Mouse (Mus musculus) liver, embryonic 14.5 days (tissue): ENCODE measurements around the gene Ppp2r5b. TPM values are rescaled to one million over a fixed set of nuclear protein-coding genes. Genes with fewer than 3 reads are reported as not detected.

Source experiments
- ATAC-seq: fragments of 200-750 bp; cut with Nextera tagmentation; 2 replicates; pipeline ENCODE4 v1.8.0; 2017; ENCODE audit warnings: moderate number of reproducible peaks, mild to moderate bottlenecking, moderate library complexity; ENCODE audit not compliant: insufficient read depth
- DNase-seq, 3 experiments: peaks; one replicate each; pipeline ENCODE4 v3.0.0-alpha.2; 2012 to 2013; ENCODE audit warnings: low read depth in 3 of 3, low spot score in 3 of 3
- H3K27ac ChIP-seq: fragments of 300-500 bp; sonication (generic); 2 replicates; pipeline ENCODE4 v1.5.1; 2014; ENCODE audit warnings: moderate library complexity, mild to moderate bottlenecking, control low read depth, inconsistent platforms
- H3K27me3 ChIP-seq: fragments of 300-500 bp; sonication (generic); 2 replicates; pipeline ENCODE4 v1.6.1; 2014; ENCODE audit warnings: mild to moderate bottlenecking, low read length, moderate library complexity; ENCODE audit not compliant: control insufficient read depth, insufficient read depth
- H3K36me3 ChIP-seq: fragments of 300-500 bp; sonication (generic); replicated peaks from 2 replicates; pipeline ENCODE4 v1.6.1; 2014; ENCODE audit warnings: low read depth; ENCODE audit not compliant: control insufficient read depth, insufficient read depth
- H3K4me1 ChIP-seq, 2 experiments: fragments of 200-500 bp in 1 of 2; fragments of 300-500 bp in 1 of 2; sonication (generic) in 1 of 2; replicated peaks; 2 replicates each; pipeline ENCODE4 v1.6.1; 2012 to 2014; ENCODE audit warnings: antibody characterized with exemption in 1 of 2, inconsistent platforms in 1 of 2, low read length in 1 of 2; ENCODE audit not compliant: control insufficient read depth in 2 of 2, insufficient read depth in 2 of 2
- H3K4me2 ChIP-seq: fragments of 300-500 bp; sonication (generic); 2 replicates; pipeline ENCODE4 v1.6.1; 2014; ENCODE audit warnings: low read depth, mild to moderate bottlenecking, control low read depth, moderate library complexity
- H3K4me3 ChIP-seq, 2 experiments: fragments of 200-500 bp in 1 of 2; fragments of 300-500 bp in 1 of 2; sonication (generic) in 1 of 2; 2 replicates each; pipeline ENCODE4 v1.5.1; 2012 to 2014; ENCODE audit warnings: low read depth in 2 of 2, low read length in 2 of 2, mild to moderate bottlenecking in 2 of 2, control low read depth in 1 of 2, inconsistent platforms in 1 of 2, moderate library complexity in 1 of 2; ENCODE audit not compliant: insufficient read depth in 1 of 2
- H3K9ac ChIP-seq: fragments of 300-500 bp; sonication (generic); replicated peaks from 2 replicates; pipeline ENCODE4 v1.6.1; 2014; ENCODE audit warnings: mild to moderate bottlenecking, control low read depth, moderate library complexity
- H3K9me3 ChIP-seq: fragments of 300-500 bp; sonication (generic); 2 replicates; pipeline ENCODE4 v1.6.1; 2016; ENCODE audit warnings: low read length, mixed read lengths; ENCODE audit not compliant: control insufficient read depth
- CTCF ChIP-seq: IDR thresholded peaks from 2 replicates; pipeline ENCODE4 v1.5.1; 2016; ENCODE audit warnings: antibody characterized with exemption, low read depth, control low read depth
- EP300 ChIP-seq: IDR thresholded peaks from 2 replicates; pipeline ENCODE4 v1.6.1; 2016; ENCODE audit warnings: antibody characterized with exemption, low read depth
- WGBS: fragments of 180-500 bp; shearing (Covaris S2); extraction: QIAGEN DNeasy Blood & Tissue Kit; methylation state at CpG from one replicate; pipeline ENCODE4 v1.1.7; 2014; ENCODE audit not compliant: insufficient replicate concordance; 5-methylcytosine and 5-hydroxymethylcytosine counted together
- microRNA counts: library from miRNA; unstranded; fragments of <30 nt; microRNA quantifications from one replicate; lab custom pipeline; 2016
- microRNA-seq: library from miRNA; unstranded; fragments of <30 nt; microRNA quantifications from one replicate; pipeline ENCODE4, GENCODE M21; 2016
- polyA plus RNA-seq, 2 experiments: library from polyadenylated mRNA; depleted of rRNA in 1 of 2; stranded (reverse) in 1 of 2; unstranded in 1 of 2; fragments of >200 nt; fragmentation: Nextera tagmentation in 1 of 2; extraction: Ambion mirVana in 1 of 2; gene quantifications; 2 replicates each; pipeline versions ENCODE4 v1.2.1 to v1.2.3; 2012 to 2014

Gene Ppp2r5b
- polyA plus RNA-seq, 2 experiments = 2.5 to 3.2 TPM

- 14% methylated on average over 3 of the region's 3 CpGs for WGBS
These were observed 53.1 kb downstream of the Ppp2r5b start for GRCm38 (mm10) chr19:6182534-6182933.

GRCm38 (mm10) chr19:6181629-6182028, 54.0 kb downstream of the Ppp2r5b start:
- DNase-seq = no peak
- H3K4me2 ChIP-seq = no peak overlapping the region
- H3K36me3 ChIP-seq = no peaks in the 10 kb centered on the region
- no peaks in the 10 kb centered on the region for H3K4me1 ChIP-seq
- H3K27me3 ChIP-seq = no peaks in the 10 kb centered on the region
- ATAC-seq = no peak
- TF ChIP-seq EP300 (no peak), CTCF (no peak)
- 18% methylated on average over 5 of the region's 5 CpGs for WGBS
- no peak overlapping the region for H3K27ac ChIP-seq
- no peaks in the 10 kb centered on the region for H3K9me3 ChIP-seq
- no peak overlapping the region for H3K9ac ChIP-seq
- H3K4me3 ChIP-seq = no peak overlapping the region

More at GRCm38 (mm10) chr19:6182534-6182933, 53.1 kb downstream of the Ppp2r5b start:
- DNase-seq = no peak
- Histone ChIP-seq H3K27me3 (no peaks in the 10 kb centered on the region), H3K4me3 (no peak overlapping the region), H3K9ac (no peak overlapping the region), H3K4me1 (no peaks in the 10 kb centered on the region), H3K36me3 (no peaks in the 10 kb centered on the region), H3K9me3 (no peaks in the 10 kb centered on the region), H3K4me2 (no peak overlapping the region), H3K27ac (no peak overlapping the region)
- no peak for ATAC-seq
- TF ChIP-seq CTCF (no peak), EP300 (no peak)

GRCm38 (mm10) chr19:6178775-6179174, 56.9 kb downstream of the Ppp2r5b start:
- 82% methylated on average over 5 of the region's 6 CpGs for WGBS
- ATAC-seq (no peak), DNase-seq (no peak)
- Histone ChIP-seq H3K9me3 (no peaks in the 10 kb centered on the region), H3K4me1 (no peaks in the 10 kb centered on the region), H3K4me2 (no peak overlapping the region), H3K27ac (no peak overlapping the region), H3K27me3 (no peaks in the 10 kb centered on the region), H3K36me3 (no peaks in the 10 kb centered on the region), H3K4me3 (no peak overlapping the region), H3K9ac (no peak overlapping the region)
- TF ChIP-seq EP300 (no peak), CTCF (no peak)

MicroRNA genes within 50 kb of the gene (microRNA counts, 519-probe panel; counts per million panel counts)
- 6,780 counts per million, percentile 62 among the panel's probes with 10 or more counts for microRNA mmu-miR-192 (lab: Ali Mortazavi, UCI)

Small RNA genes lying within 50 kb of the gene (microRNA-seq; reads per million reads assigned to microRNA genes)
- gene Mir192 (6,147 reads per million, percentile 89 among the genes with 10 or more reads in this experiment), gene Mir194-2 (3,064 reads per million, percentile 84 among the genes with 10 or more reads in this experiment)

Other genes starting within 250 kb of the Ppp2r5b start
- not detected in 2 replicates for gene Slc22a20, start 249.7 kb downstream of the Ppp2r5b start, polyA plus RNA-seq (2012; rRNA removed)
- 0.08 TPM in 1 of 2 replicates, not detected in the other for gene Slc22a20, start 249.7 kb downstream of the Ppp2r5b start, polyA plus RNA-seq (2014; fragmentation: Nextera tagmentation; extraction: Ambion mirVana)
- gene Capn1, start 220.0 kb downstream of the Ppp2r5b start, polyA plus RNA-seq (2012; rRNA removed) = 25.4 and 28.0 TPM in 2 replicates
- 25.6 and 28.7 TPM in 2 replicates for gene Capn1, start 220.0 kb downstream of the Ppp2r5b start, polyA plus RNA-seq (2014; fragmentation: Nextera tagmentation; extraction: Ambion mirVana)
- gene Syvn1, start 189.3 kb downstream of the Ppp2r5b start, polyA plus RNA-seq (2012; rRNA removed) = 11.5 and 13.2 TPM in 2 replicates
- 9.7 and 12.6 TPM in 2 replicates for gene Syvn1, start 189.3 kb downstream of the Ppp2r5b start, polyA plus RNA-seq (2014; fragmentation: Nextera tagmentation; extraction: Ambion mirVana)
- gene Mrpl49, start 178.1 kb downstream of the Ppp2r5b start, polyA plus RNA-seq (2012; rRNA removed) = 22.0 and 29.6 TPM in 2 replicates
- 43.7 and 48.2 TPM in 2 replicates for gene Mrpl49, start 178.1 kb downstream of the Ppp2r5b start, polyA plus RNA-seq (2014; fragmentation: Nextera tagmentation; extraction: Ambion mirVana)
- 853 and 969 TPM in 2 replicates for gene Fau, start 178.0 kb downstream of the Ppp2r5b start, polyA plus RNA-seq (2012; rRNA removed)
- gene Fau, start 178.0 kb downstream of the Ppp2r5b start, polyA plus RNA-seq (2014; fragmentation: Nextera tagmentation; extraction: Ambion mirVana) = 593 and 639 TPM in 2 replicates
- 15.8 and 17.9 TPM in 2 replicates for gene Znhit2, start 174.7 kb downstream of the Ppp2r5b start, polyA plus RNA-seq (2012; rRNA removed)
- 19.3 and 20.4 TPM in 2 replicates for gene Znhit2, start 174.7 kb downstream of the Ppp2r5b start, polyA plus RNA-seq (2014; fragmentation: Nextera tagmentation; extraction: Ambion mirVana)
- 35.9 and 43.4 TPM in 2 replicates for gene Tm7sf2, start 167.5 kb downstream of the Ppp2r5b start, polyA plus RNA-seq (2012; rRNA removed)
- 35.0 and 35.7 TPM in 2 replicates for gene Tm7sf2, start 167.5 kb downstream of the Ppp2r5b start, polyA plus RNA-seq (2014; fragmentation: Nextera tagmentation; extraction: Ambion mirVana)
- 20.7 and 21.9 TPM in 2 replicates for gene Vps51, start 158.6 kb downstream of the Ppp2r5b start, polyA plus RNA-seq (2012; rRNA removed)
- gene Vps51, start 158.6 kb downstream of the Ppp2r5b start, polyA plus RNA-seq (2014; fragmentation: Nextera tagmentation; extraction: Ambion mirVana) = 19.9 and 23.3 TPM in 2 replicates
- gene Tmem262, start 155.8 kb downstream of the Ppp2r5b start, polyA plus RNA-seq (2012; rRNA removed) = not detected in 2 replicates
- gene Tmem262, start 155.8 kb downstream of the Ppp2r5b start, polyA plus RNA-seq (2014; fragmentation: Nextera tagmentation; extraction: Ambion mirVana) = not detected in 2 replicates
- gene Gm28374, start 153.6 kb downstream of the Ppp2r5b start, polyA plus RNA-seq (2012; rRNA removed) = 0.16 and 0.17 TPM in 2 replicates
- 0.33 and 0.38 TPM in 2 replicates for gene Gm28374, start 153.6 kb downstream of the Ppp2r5b start, polyA plus RNA-seq (2014; fragmentation: Nextera tagmentation; extraction: Ambion mirVana)
- 20.8 and 24.1 TPM in 2 replicates for gene Zfpl1, start 150.9 kb downstream of the Ppp2r5b start, polyA plus RNA-seq (2012; rRNA removed)
- gene Zfpl1, start 150.9 kb downstream of the Ppp2r5b start, polyA plus RNA-seq (2014; fragmentation: Nextera tagmentation; extraction: Ambion mirVana) = 18.1 and 20.4 TPM in 2 replicates
- gene Cdca5, start 150.9 kb downstream of the Ppp2r5b start, polyA plus RNA-seq (2012; rRNA removed) = 17.6 and 23.1 TPM in 2 replicates
- 30.9 and 33.7 TPM in 2 replicates for gene Cdca5, start 150.9 kb downstream of the Ppp2r5b start, polyA plus RNA-seq (2014; fragmentation: Nextera tagmentation; extraction: Ambion mirVana)
- gene AC131692.1, start 141.5 kb downstream of the Ppp2r5b start, polyA plus RNA-seq (2012; rRNA removed) = 0.68 TPM in 1 of 2 replicates, not detected in the other
- gene AC131692.1, start 141.5 kb downstream of the Ppp2r5b start, polyA plus RNA-seq (2014; fragmentation: Nextera tagmentation; extraction: Ambion mirVana) = 0.22 TPM in 1 of 2 replicates, not detected in the other
- 4.3 and 6.4 TPM in 2 replicates for gene Naaladl1, start 130.1 kb downstream of the Ppp2r5b start, polyA plus RNA-seq (2012; rRNA removed)
- 1.1 and 1.9 TPM in 2 replicates for gene Naaladl1, start 130.1 kb downstream of the Ppp2r5b start, polyA plus RNA-seq (2014; fragmentation: Nextera tagmentation; extraction: Ambion mirVana)
- gene Sac3d1, start 117.2 kb downstream of the Ppp2r5b start, polyA plus RNA-seq (2012; rRNA removed) = 18.4 and 25.5 TPM in 2 replicates
- gene Sac3d1, start 117.2 kb downstream of the Ppp2r5b start, polyA plus RNA-seq (2014; fragmentation: Nextera tagmentation; extraction: Ambion mirVana) = 22.7 and 22.9 TPM in 2 replicates
- gene Snx15, start 107.6 kb downstream of the Ppp2r5b start, polyA plus RNA-seq (2012; rRNA removed) = 39.6 and 41.8 TPM in 2 replicates
- 42.2 and 46.2 TPM in 2 replicates for gene Snx15, start 107.6 kb downstream of the Ppp2r5b start, polyA plus RNA-seq (2014; fragmentation: Nextera tagmentation; extraction: Ambion mirVana)
- 0.35 and 0.57 TPM in 2 replicates for gene Batf2, start 94.9 kb downstream of the Ppp2r5b start, polyA plus RNA-seq (2012; rRNA removed)
- gene Batf2, start 94.9 kb downstream of the Ppp2r5b start, polyA plus RNA-seq (2014; fragmentation: Nextera tagmentation; extraction: Ambion mirVana) = 0.09 TPM in 1 of 2 replicates, not detected in the other
- gene Arl2, start 94.3 kb downstream of the Ppp2r5b start, polyA plus RNA-seq (2012; rRNA removed) = 26.1 and 32.8 TPM in 2 replicates
- gene Arl2, start 94.3 kb downstream of the Ppp2r5b start, polyA plus RNA-seq (2014; fragmentation: Nextera tagmentation; extraction: Ambion mirVana) = 22.4 and 27.5 TPM in 2 replicates
- not detected in 2 replicates for gene Majin, start 51.5 kb downstream of the Ppp2r5b start, polyA plus RNA-seq (2012; rRNA removed)
- gene Majin, start 51.5 kb downstream of the Ppp2r5b start, polyA plus RNA-seq (2014; fragmentation: Nextera tagmentation; extraction: Ambion mirVana) = not detected in 2 replicates
- not detected in 2 replicates for gene Gpha2, start 9.5 kb downstream of the Ppp2r5b start, polyA plus RNA-seq (2012; rRNA removed)
- not detected in 2 replicates for gene Gpha2, start 9.5 kb downstream of the Ppp2r5b start, polyA plus RNA-seq (2014; fragmentation: Nextera tagmentation; extraction: Ambion mirVana)
- gene Atg2a, start 5.8 kb upstream of the Ppp2r5b start, polyA plus RNA-seq (2012; rRNA removed) = 5.0 and 5.4 TPM in 2 replicates
- gene Atg2a, start 5.8 kb upstream of the Ppp2r5b start, polyA plus RNA-seq (2014; fragmentation: Nextera tagmentation; extraction: Ambion mirVana) = 4.1 and 4.4 TPM in 2 replicates
- gene Ehd1, start 40.9 kb upstream of the Ppp2r5b start, polyA plus RNA-seq (2012; rRNA removed) = 65.3 and 81.6 TPM in 2 replicates
- 38.0 and 49.6 TPM in 2 replicates for gene Ehd1, start 40.9 kb upstream of the Ppp2r5b start, polyA plus RNA-seq (2014; fragmentation: Nextera tagmentation; extraction: Ambion mirVana)
- 2.0 and 2.1 TPM in 2 replicates for gene Cdc42bpg, start 70.6 kb upstream of the Ppp2r5b start, polyA plus RNA-seq (2012; rRNA removed)
- gene Cdc42bpg, start 70.6 kb upstream of the Ppp2r5b start, polyA plus RNA-seq (2014; fragmentation: Nextera tagmentation; extraction: Ambion mirVana) = 0.32 and 0.33 TPM in 2 replicates
- gene Men1, start 99.1 kb upstream of the Ppp2r5b start, polyA plus RNA-seq (2012; rRNA removed) = 19.9 and 20.4 TPM in 2 replicates
- gene Men1, start 99.1 kb upstream of the Ppp2r5b start, polyA plus RNA-seq (2014; fragmentation: Nextera tagmentation; extraction: Ambion mirVana) = 12.5 and 13.5 TPM in 2 replicates
- 15.9 and 17.6 TPM in 2 replicates for gene Map4k2, start 105.3 kb upstream of the Ppp2r5b start, polyA plus RNA-seq (2012; rRNA removed)
- 3.0 and 3.7 TPM in 2 replicates for gene Map4k2, start 105.3 kb upstream of the Ppp2r5b start, polyA plus RNA-seq (2014; fragmentation: Nextera tagmentation; extraction: Ambion mirVana)
- gene Sf1, start 127.8 kb upstream of the Ppp2r5b start, polyA plus RNA-seq (2012; rRNA removed) = 57.4 and 60.9 TPM in 2 replicates
- gene Sf1, start 127.8 kb upstream of the Ppp2r5b start, polyA plus RNA-seq (2014; fragmentation: Nextera tagmentation; extraction: Ambion mirVana) = 57.9 and 65.0 TPM in 2 replicates
- gene Pygm, start 148.5 kb upstream of the Ppp2r5b start, polyA plus RNA-seq (2012; rRNA removed) = 1.2 TPM in 2 replicates
- 1.2 and 1.3 TPM in 2 replicates for gene Pygm, start 148.5 kb upstream of the Ppp2r5b start, polyA plus RNA-seq (2014; fragmentation: Nextera tagmentation; extraction: Ambion mirVana)
- gene Rasgrp2, start 163.5 kb upstream of the Ppp2r5b start, polyA plus RNA-seq (2012; rRNA removed) = 64.1 and 74.5 TPM in 2 replicates
- gene Rasgrp2, start 163.5 kb upstream of the Ppp2r5b start, polyA plus RNA-seq (2014; fragmentation: Nextera tagmentation; extraction: Ambion mirVana) = 76.3 and 76.9 TPM in 2 replicates
- gene Nrxn2, start 182.9 kb upstream of the Ppp2r5b start, polyA plus RNA-seq (2012; rRNA removed) = 0.46 and 0.74 TPM in 2 replicates
- gene Nrxn2, start 182.9 kb upstream of the Ppp2r5b start, polyA plus RNA-seq (2014; fragmentation: Nextera tagmentation; extraction: Ambion mirVana) = 0.27 and 0.47 TPM in 2 replicates